Mouse (Mus musculus): ENCODE results near the gene Iffo1.

- TF ChIP-seq POLR2A (IDR thresholded peaks at IDR 0.05; ENCODE audit: control insufficient read depth, low read depth, low read length) = no peak
- no peak for TF ChIP-seq CTCF (IDR thresholded peaks at IDR 0.05; ENCODE audit: control insufficient read depth, insufficient read depth, insufficient replicate concordance, low read depth, low read length)
Observed at GRCm38 (mm10) chr6:125119387-125119786, 25.7 kb upstream of the Iffo1 start.

Measured in testis, adult 2 months (tissue).